Mouse (Mus musculus) heart, embryonic 14.5 days (tissue): Measurements from ENCODE around the gene Cdk6. TPM values are rescaled to one million over a fixed set of nuclear protein-coding genes. Genes with fewer than 3 reads are reported as not detected.

Experiments
- ATAC-seq: fragments of 200-750 bp; cut with Nextera tagmentation; 2 replicates; pipeline ENCODE4 v1.8.0; 2017; ENCODE audit warnings: low read depth, moderate TSS enrichment; ENCODE audit not compliant: insufficient number of reproducible peaks, insufficient read depth, low FRiP score
- H3K27ac ChIP-seq, 2 experiments: fragments of 200-500 bp in 1 of 2; fragments of 300-500 bp in 1 of 2; sonication (generic) in 1 of 2; replicated peaks in 1 of 2; 2 replicates each; pipeline ENCODE4 v1.5.1; 2012 to 2014; ENCODE audit warnings: low read depth in 2 of 2, low read length in 2 of 2, control low read depth in 1 of 2, mild to moderate bottlenecking in 1 of 2, mixed read lengths in 1 of 2; ENCODE audit not compliant: control insufficient read depth in 1 of 2, insufficient read depth in 1 of 2
- H3K27me3 ChIP-seq: fragments of 300-500 bp; sonication (generic); 2 replicates; pipeline ENCODE4 v1.6.1; 2014; ENCODE audit warnings: mild to moderate bottlenecking, low read length, control low read depth; ENCODE audit not compliant: control insufficient read depth, insufficient read depth
- H3K36me3 ChIP-seq: fragments of 300-500 bp; sonication (generic); 2 replicates; pipeline ENCODE4 v1.6.1; 2014; ENCODE audit warnings: mild to moderate bottlenecking, control low read depth, low read length, mixed read lengths; ENCODE audit not compliant: control insufficient read depth, insufficient read depth
- H3K4me1 ChIP-seq, 2 experiments: fragments of 200-500 bp in 1 of 2; fragments of 300-500 bp in 1 of 2; sonication (generic) in 1 of 2; 2 replicates each; pipeline ENCODE4 v1.6.1; 2012 to 2014; ENCODE audit warnings: low read length in 2 of 2, control low read depth in 1 of 2, mixed read lengths in 1 of 2; ENCODE audit not compliant: control insufficient read depth in 2 of 2, insufficient read depth in 2 of 2
- H3K4me2 ChIP-seq: fragments of 300-500 bp; sonication (generic); 2 replicates; pipeline ENCODE4 v1.6.1; 2014; ENCODE audit warnings: mild to moderate bottlenecking, low read length
- H3K4me3 ChIP-seq, 2 experiments: fragments of 200-500 bp in 1 of 2; fragments of 300-500 bp in 1 of 2; sonication (generic) in 1 of 2; 2 replicates each; pipeline ENCODE4 v1.5.1; 2012 to 2014; ENCODE audit warnings: low read length in 2 of 2, mild to moderate bottlenecking in 2 of 2, control low read depth in 1 of 2, low read depth in 1 of 2, moderate library complexity in 1 of 2; ENCODE audit not compliant: control insufficient read depth in 1 of 2, insufficient read depth in 1 of 2
- H3K9ac ChIP-seq: fragments of 300-500 bp; sonication (generic); 2 replicates; pipeline ENCODE4 v1.6.1; 2014; ENCODE audit warnings: mild to moderate bottlenecking, low read length
- H3K9me3 ChIP-seq: fragments of 300-500 bp; sonication (generic); 2 replicates; pipeline ENCODE4 v1.6.1; 2016; ENCODE audit warnings: low read length, control low read depth; ENCODE audit not compliant: control insufficient read depth
- WGBS: fragments of 180-500 bp; shearing (Covaris S2); extraction: QIAGEN DNeasy Blood & Tissue Kit; methylation state at CpG from one replicate; pipeline ENCODE4 v1.1.7; 2014; 5-methylcytosine and 5-hydroxymethylcytosine counted together
- polyA plus RNA-seq: library from polyadenylated mRNA; unstranded; fragments of >200 nt; fragmentation: Nextera tagmentation; extraction: Ambion mirVana; gene quantifications from 2 replicates; pipeline ENCODE4 v1.2.1, GENCODE M21; 2014

The Cdk6 gene
- polyA plus RNA-seq, 1 experiment from 2014 or later: 32.1 TPM

DNA sequence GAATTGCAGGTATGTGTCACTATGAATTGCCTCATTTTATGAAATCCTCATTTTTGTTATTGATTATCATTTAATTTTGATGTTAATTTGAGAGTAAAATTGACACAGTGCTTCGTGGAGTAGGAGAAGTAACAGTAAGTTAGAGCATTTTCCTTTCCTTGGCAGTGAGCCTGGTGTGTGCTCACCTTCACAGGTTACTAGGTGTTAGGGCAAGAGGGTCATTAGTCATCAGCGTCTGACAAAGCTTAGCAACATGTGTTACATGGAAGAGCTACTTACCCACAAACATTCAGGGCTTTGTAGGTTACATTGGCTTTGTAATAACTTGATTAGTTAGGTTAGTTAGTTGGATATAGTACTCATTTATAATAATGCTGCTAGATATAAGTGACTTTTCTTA is 212.9 kb downstream of the Cdk6 start:
- H3K4me1 ChIP-seq: no peaks in the 10 kb centered on the region
- no peak overlapping the region for H3K4me3 ChIP-seq
- no peak overlapping the region for H3K9ac ChIP-seq
- H3K27me3 ChIP-seq: no peaks in the 10 kb centered on the region
- 90% methylated on average over 2 of the region's 2 CpGs for WGBS
- H3K27ac ChIP-seq: no peak overlapping the region
- H3K9me3 ChIP-seq: no peaks in the 10 kb centered on the region
- no peak for ATAC-seq
- peaks cover 46% of the 10 kb centered on the region for H3K36me3 ChIP-seq
- no peak overlapping the region for H3K4me2 ChIP-seq

DNA sequence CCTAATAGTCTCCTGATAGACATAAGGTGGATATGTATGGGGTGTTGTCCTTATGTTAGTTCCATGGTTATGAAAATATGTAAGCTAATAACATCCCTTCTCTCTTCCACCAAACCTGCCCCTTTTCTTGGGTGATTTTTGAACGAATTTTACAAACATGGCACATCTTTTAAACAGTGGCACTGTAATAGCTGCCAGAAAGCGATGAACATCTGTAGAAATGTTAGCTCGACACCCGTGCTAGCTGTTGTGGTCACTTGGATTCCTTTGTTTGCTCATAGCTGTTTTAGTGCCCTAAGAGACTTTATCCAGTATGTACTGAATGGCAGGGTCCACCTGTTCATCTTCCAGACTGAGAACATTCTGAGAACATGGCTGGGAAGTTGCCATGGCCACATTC is 230.0 kb downstream of the Cdk6 start, which contains the start of gene 1700109H08Rik:
Gene 1700109H08Rik, plus strand, starts transcription at position 301 of the 400 bp plus-strand sequence.
- 0 out of 2 replicates have a peak, but pooled peaks cover 6% of the 10 kb centered on the region for H3K9me3 ChIP-seq
- H3K4me2 ChIP-seq: no peak within 1 kb of the TSS
- H3K36me3 ChIP-seq: peaks cover 99% of the 10 kb centered on the region
- H3K9ac ChIP-seq: no peak within 1 kb of the TSS
- H3K27ac ChIP-seq: no peak within 1 kb of the TSS
- H3K27me3 ChIP-seq: no peaks in the 10 kb centered on the region
- H3K4me3 ChIP-seq: no peak within 1 kb of the TSS
- ATAC-seq: no peak
- WGBS: 97% methylated on average over 4 of the region's 4 CpGs
- H3K4me1 ChIP-seq: no peaks in the 10 kb centered on the region

DNA sequence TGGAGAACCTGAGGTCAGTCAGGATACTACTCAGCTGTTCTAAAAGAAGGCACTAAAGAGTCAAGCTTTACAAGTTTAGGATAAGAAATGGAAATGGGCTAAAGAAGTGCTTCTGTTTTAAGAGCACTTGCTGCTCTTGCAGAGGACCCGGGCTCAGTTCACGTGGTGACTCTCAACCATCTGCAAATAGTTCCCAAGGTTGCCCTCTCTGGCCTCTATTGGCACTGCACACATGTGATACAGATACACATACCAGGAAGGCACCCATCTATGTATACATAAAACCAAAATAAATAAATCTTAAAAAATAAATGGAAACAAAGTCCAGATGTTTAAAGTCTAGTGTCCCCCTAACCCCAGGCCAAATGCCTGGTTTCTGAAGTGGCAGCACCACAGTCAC is 233.5 kb downstream of the Cdk6 start:
- Histone ChIP-seq H3K4me1 (no peaks in the 10 kb centered on the region), H3K4me3 (no peak overlapping the region)
- 95% methylated on average over 2 of the region's 2 CpGs for WGBS

DNA sequence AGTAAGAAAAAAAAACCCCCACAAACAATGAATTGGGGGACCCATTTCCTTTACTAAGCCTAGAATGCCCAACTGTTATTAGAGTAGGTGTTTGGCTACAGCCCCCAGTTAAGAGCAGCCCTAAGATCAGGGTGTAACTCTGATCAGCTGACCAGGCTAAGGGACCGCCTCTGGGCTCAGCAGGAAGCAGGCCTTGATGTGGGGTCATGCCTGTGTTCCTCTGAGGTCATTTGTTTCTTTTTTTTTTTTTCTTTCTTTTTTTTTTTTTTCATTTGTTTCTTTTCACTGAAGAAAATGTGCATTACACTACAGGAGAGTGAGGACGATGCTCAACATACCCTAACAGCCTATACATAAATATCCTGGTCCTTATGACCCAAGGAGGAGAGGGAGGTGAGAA is 236.7 kb downstream of the Cdk6 start:
- WGBS: 94% methylated on average over 2 of the region's 2 CpGs
- H3K9ac ChIP-seq: no peak overlapping the region
- H3K4me2 ChIP-seq: no peak overlapping the region
- no peak for ATAC-seq
- no peak overlapping the region for H3K27ac ChIP-seq
- H3K4me1 ChIP-seq: no peaks in the 10 kb centered on the region
- H3K36me3 ChIP-seq: peaks cover 100% of the 10 kb centered on the region
- H3K9me3 ChIP-seq: 0 out of 2 replicates have a peak, but pooled peaks cover 6% of the 10 kb centered on the region
- no peaks in the 10 kb centered on the region for H3K27me3 ChIP-seq
- no peak overlapping the region for H3K4me3 ChIP-seq

More for the DNA sequence above, 233.5 kb downstream of the Cdk6 start:
- Histone ChIP-seq H3K27me3 (no peaks in the 10 kb centered on the region), H3K9me3 (0 out of 2 replicates have a peak, but pooled peaks cover 6% of the 10 kb centered on the region), H3K36me3 (peaks cover 100% of the 10 kb centered on the region), H3K27ac (no peak overlapping the region), H3K9ac (no peak overlapping the region), H3K4me2 (no peak overlapping the region)
- ATAC-seq: no peak

DNA sequence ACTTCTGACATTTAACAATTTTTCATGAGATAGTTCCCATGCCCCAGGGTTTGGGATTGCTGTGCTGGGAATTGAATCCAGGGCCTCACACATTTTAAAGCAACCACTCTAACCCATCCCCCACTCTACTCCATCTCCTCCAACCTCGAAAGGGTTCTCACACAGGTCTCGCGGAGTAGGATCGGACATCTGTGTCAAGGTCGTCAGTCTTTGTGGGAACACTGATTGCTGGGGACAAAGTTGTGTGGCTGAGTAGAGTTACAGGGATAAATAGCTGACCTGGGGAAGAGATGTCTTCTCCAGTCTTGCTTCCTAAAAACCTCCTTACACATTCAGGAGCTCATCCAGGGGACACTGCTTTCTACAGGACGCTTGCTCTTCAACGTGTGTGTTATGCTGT is 237.8 kb downstream of the Cdk6 start:
- Histone ChIP-seq H3K9ac (no peak overlapping the region), H3K4me1 (no peaks in the 10 kb centered on the region)
- 93% methylated on average over 7 of the region's 7 CpGs for WGBS

More for the DNA sequence above, 237.8 kb downstream of the Cdk6 start:
- no peaks in the 10 kb centered on the region for H3K27me3 ChIP-seq
- no peak overlapping the region for H3K4me2 ChIP-seq
- no peak overlapping the region for H3K4me3 ChIP-seq
- 0 out of 2 replicates have a peak, but pooled peaks cover 6% of the 10 kb centered on the region for H3K9me3 ChIP-seq
- no peak for ATAC-seq
- H3K36me3 ChIP-seq: peaks cover 100% of the 10 kb centered on the region
- H3K27ac ChIP-seq: no peak overlapping the region

Other genes with a start within 250 kb of the Cdk6 start
- 17.1 and 20.1 TPM in 2 replicates for gene Fam133b, start 202.3 kb downstream of the Cdk6 start, polyA plus RNA-seq
- gene 1700109H08Rik, start 230.1 kb downstream of the Cdk6 start, polyA plus RNA-seq: 2.9 and 3.5 TPM in 2 replicates